Mouse (Mus musculus) lung, postnatal 0 days (tissue): Measurements from ENCODE around the gene Gse1.

ENCODE experiments used
- CTCF ChIP-seq: IDR thresholded peaks from 2 replicates; pipeline ENCODE4 v1.5.1; 2016; ENCODE audit warnings: antibody characterized with exemption, mild to moderate bottlenecking
- EP300 ChIP-seq: IDR thresholded peaks from 2 replicates; pipeline ENCODE4 v1.6.1; 2016; ENCODE audit warnings: antibody characterized with exemption, mild to moderate bottlenecking, control low read depth

DNA sequence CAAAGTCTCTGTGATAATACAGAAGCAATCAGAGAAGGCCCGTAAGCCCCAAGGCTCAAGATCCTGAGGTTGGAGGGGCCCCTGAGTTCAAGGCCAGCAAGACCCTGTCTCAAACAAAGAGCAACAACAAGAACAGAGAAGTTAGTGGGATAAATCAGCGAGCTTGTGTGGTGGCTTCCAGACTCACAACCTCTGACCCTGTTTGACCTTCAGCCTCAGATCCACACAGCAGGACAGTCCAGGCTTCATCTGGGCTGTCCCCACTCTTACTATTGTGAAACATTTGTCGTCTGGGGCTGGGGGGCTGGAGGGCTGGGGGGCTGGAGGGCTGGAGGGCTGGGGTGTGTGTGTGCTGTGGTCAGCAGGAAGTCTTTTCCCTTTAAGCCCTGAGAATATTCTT, 150.8 kb downstream of the Gse1 start:
- TF ChIP-seq EP300 (no peak), CTCF (no peak)
